Mouse (Mus musculus) olfactory bulb, adult 2 months (tissue): ENCODE data around the gene Btf3l4.

Experiments
- CTCF ChIP-seq: fragments of 200-500 bp; IDR thresholded peaks from 2 replicates; pipeline ENCODE4 v1.5.1; 2012; ENCODE audit warnings: low read depth, mild to moderate bottlenecking, low read length, moderate library complexity; ENCODE audit not compliant: insufficient read depth
- POLR2A ChIP-seq: fragments of 200-500 bp; IDR thresholded peaks from 2 replicates; pipeline ENCODE4 v1.6.1; 2012; ENCODE audit warnings: mild to moderate bottlenecking, low read depth, low read length, moderate library complexity; ENCODE audit not compliant: insufficient read depth

DNA sequence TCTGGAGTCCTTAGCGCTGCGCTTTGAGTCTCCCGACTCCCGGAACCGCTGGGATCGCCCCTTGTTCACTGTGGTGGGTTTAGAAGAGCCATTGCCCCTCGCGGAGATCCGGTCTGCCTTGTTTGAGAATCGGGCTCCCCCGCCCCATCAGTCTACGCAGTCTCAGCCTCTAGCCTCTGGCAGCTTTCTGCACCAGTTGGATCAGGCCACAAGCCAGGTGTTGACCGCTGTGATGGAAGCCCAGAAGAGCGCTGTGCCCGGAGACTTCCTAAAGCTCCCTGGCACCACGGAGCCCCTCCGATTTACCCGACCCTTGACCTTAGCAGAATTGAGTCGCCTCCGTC is 15.1 kb upstream of the Btf3l4 start, which contains the start of gene A730015C16Rik:
- TF ChIP-seq POLR2A (no peak), CTCF (no peak)
